Mouse (Mus musculus) midbrain, embryonic 13.5 days (tissue): ENCODE results near the gene Fbxl16. TPM values are rescaled to one million over a fixed set of nuclear protein-coding genes. Genes with fewer than 3 reads are reported as not detected.
A peak's percentile ranks its signal among the peaks of the same experiment; 100 is the strongest.

ENCODE experiments used
- ATAC-seq: fragments of 200-750 bp; cut with Nextera tagmentation; 2 replicates; pipeline ENCODE4 v1.8.0; 2017; ENCODE audit warnings: mild to moderate bottlenecking, moderate TSS enrichment, moderate library complexity
- H3K27ac ChIP-seq: fragments of 300-500 bp; sonication (generic); 2 replicates; pipeline ENCODE4 v1.5.1; 2015; ENCODE audit warnings: inconsistent platforms, mild to moderate bottlenecking, moderate library complexity
- H3K27me3 ChIP-seq: fragments of 300-500 bp; sonication (generic); 2 replicates; pipeline ENCODE4 v1.6.1; 2015; ENCODE audit warnings: mild to moderate bottlenecking, inconsistent platforms
- H3K36me3 ChIP-seq: fragments of 300-500 bp; sonication (generic); 2 replicates; pipeline ENCODE4 v1.6.1; 2015; ENCODE audit warnings: mild to moderate bottlenecking, inconsistent platforms
- H3K4me1 ChIP-seq: fragments of 300-500 bp; sonication (generic); replicated peaks from 2 replicates; pipeline ENCODE4 v1.6.1; 2015; ENCODE audit warnings: inconsistent platforms
- H3K4me2 ChIP-seq: fragments of 300-500 bp; sonication (generic); replicated peaks from 2 replicates; pipeline ENCODE4 v1.6.1; 2015; ENCODE audit warnings: moderate library complexity, mild to moderate bottlenecking, inconsistent platforms
- H3K4me3 ChIP-seq: fragments of 300-500 bp; sonication (generic); replicated peaks from 2 replicates; pipeline ENCODE4 v1.5.1; 2015; ENCODE audit warnings: mild to moderate bottlenecking, inconsistent platforms
- H3K9ac ChIP-seq: fragments of 300-500 bp; sonication (generic); replicated peaks from 2 replicates; pipeline ENCODE4 v1.6.1; 2015; ENCODE audit warnings: mild to moderate bottlenecking, inconsistent platforms
- H3K9me3 ChIP-seq: fragments of 300-500 bp; sonication (generic); 2 replicates; pipeline ENCODE4 v1.6.1; 2016; ENCODE audit warnings: mild to moderate bottlenecking, inconsistent platforms
- WGBS: fragments of 180-500 bp; shearing (Covaris S2); methylation state at CpG from one replicate; pipeline ENCODE4 v1.1.7; 2015; 5-methylcytosine and 5-hydroxymethylcytosine counted together
- polyA plus RNA-seq: library from polyadenylated mRNA; unstranded; fragments of >200 nt; fragmentation: Nextera tagmentation; extraction: Ambion mirVana; gene quantifications from 2 replicates; pipeline ENCODE4 v1.2.1, GENCODE M21; 2015

Gene Fbxl16
- polyA plus RNA-seq, 1 experiment from 2014 or later = 35.2 TPM

DNA sequence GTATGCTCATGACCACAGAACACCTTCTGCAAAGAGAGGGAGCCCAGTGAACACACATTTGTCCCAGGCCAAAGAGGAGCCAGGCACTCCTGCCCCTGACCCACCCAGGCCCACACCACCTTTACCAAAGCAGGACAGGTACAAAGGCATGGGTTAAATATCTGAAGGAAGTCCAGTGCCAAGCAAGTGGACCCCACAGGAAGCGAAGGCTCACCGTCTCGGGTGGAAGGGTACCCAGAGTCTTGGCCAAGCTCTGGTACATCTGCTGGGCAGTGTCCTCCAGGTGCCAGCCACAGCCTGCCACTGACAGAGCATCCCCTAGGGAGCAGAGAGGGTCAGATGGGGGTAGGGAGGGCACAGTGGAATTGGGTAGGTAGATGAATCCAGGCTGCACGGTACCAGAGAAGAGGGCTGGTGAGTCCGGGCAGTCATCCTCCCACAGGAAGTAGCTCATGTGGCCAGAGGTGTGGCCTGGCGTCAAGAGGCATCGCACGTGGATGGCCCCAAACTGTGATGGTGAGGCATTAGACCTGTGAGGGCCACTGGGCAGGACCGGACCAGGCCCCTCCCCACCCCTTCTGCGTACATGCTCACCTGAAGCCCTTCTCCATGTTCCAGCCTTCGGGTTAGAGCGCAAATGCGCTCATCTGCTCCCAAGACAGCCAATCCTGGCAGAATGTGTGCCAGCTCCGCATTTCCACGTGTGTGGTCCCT is 24.9 kb upstream of the Fbxl16 start:
- WGBS = 84% methylated on average over 15 of the region's 15 CpGs
- Histone ChIP-seq H3K9me3 (no peaks in the 10 kb centered on the region), H3K4me1 (peaks cover 26% of the 10 kb centered on the region), H3K27ac (no peak overlapping the region), H3K36me3 (peaks cover 63% of the 10 kb centered on the region), H3K4me2 (peak overlapping the region; percentile 82), H3K4me3 (peak overlapping the region; percentile 69), H3K9ac (peak overlapping the region; percentile 84), H3K27me3 (no peaks in the 10 kb centered on the region)
- ATAC-seq = no peak

DNA sequence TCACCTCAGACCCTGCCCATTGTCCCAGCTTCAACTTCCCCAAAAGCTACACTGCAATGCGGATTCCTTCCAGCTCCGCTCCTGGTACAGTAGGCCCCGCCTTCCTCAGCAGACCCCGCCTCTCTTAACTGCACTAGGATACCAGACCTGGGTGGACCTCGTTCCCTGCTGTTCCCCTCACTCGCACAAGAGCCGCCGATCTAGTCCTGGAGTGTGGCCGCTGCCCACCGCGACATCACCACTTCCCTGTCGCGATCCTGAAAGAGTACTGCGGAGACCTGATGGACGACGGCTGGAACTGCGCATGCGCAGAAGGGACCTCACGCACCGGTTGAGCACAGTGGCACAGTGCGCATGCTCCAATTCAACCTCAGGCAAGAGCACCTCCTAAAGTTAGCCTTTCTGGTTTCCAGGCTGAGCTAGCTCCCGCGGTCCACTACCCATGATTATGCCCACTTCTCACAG is 23.6 kb upstream of the Fbxl16 start, which contains the start of gene Haghl:
Gene Haghl (minus strand): TSS at position 393 of the 465 bp plus-strand sequence.
- Histone ChIP-seq H3K4me1 (peaks cover 26% of the 10 kb centered on the region), H3K36me3 (peaks cover 64% of the 10 kb centered on the region), H3K27me3 (no peaks in the 10 kb centered on the region), H3K4me3 (peak within 1 kb of the TSS; percentile 69), H3K9me3 (no peaks in the 10 kb centered on the region), H3K4me2 (peak within 1 kb of the TSS; percentile 82), H3K27ac (peak within 1 kb of the TSS; percentile 77), H3K9ac (peak within 1 kb of the TSS; percentile 84)
- ATAC-seq = peak; percentile 87
- under 1% methylated on average over 23 of the region's 23 CpGs for WGBS

GRCm38 (mm10) chr17:25786280-25786679 is 22.6 kb upstream of the Fbxl16 start, which contains the start of gene Ccdc78:
Gene Ccdc78 (plus strand): TSS chr17:25786580.
- Histone ChIP-seq H3K27ac (peak within 1 kb of the TSS; percentile 77), H3K4me1 (peaks cover 36% of the 10 kb centered on the region), H3K9ac (peak within 1 kb of the TSS; percentile 84), H3K9me3 (no peaks in the 10 kb centered on the region), H3K4me2 (peak within 1 kb of the TSS; percentile 82), H3K36me3 (peaks cover 54% of the 10 kb centered on the region), H3K4me3 (peak within 1 kb of the TSS; percentile 69), H3K27me3 (no peaks in the 10 kb centered on the region)
- ATAC-seq = no peak
- 88% methylated on average over 3 of the region's 3 CpGs for WGBS

GRCm38 (mm10) chr17:25786781-25787504 is 21.9 kb upstream of the Fbxl16 start:
- WGBS = 89% methylated on average over 9 of the region's 9 CpGs
- no peak overlapping the region for H3K4me2 ChIP-seq
- H3K9ac ChIP-seq = no peak overlapping the region
- no peaks in the 10 kb centered on the region for H3K27me3 ChIP-seq
- ATAC-seq = no peak
- H3K36me3 ChIP-seq = peaks cover 48% of the 10 kb centered on the region
- no peaks in the 10 kb centered on the region for H3K9me3 ChIP-seq
- no peak overlapping the region for H3K4me3 ChIP-seq
- peaks cover 40% of the 10 kb centered on the region for H3K4me1 ChIP-seq
- no peak overlapping the region for H3K27ac ChIP-seq

- Histone ChIP-seq H3K9me3 (no peaks in the 10 kb centered on the region), H3K9ac (peak overlapping the region; percentile 81), H3K27ac (peak overlapping the region; percentile 91), H3K4me1 (peaks cover 53% of the 10 kb centered on the region), H3K4me3 (peak overlapping the region; percentile 79), H3K27me3 (no peaks in the 10 kb centered on the region), H3K36me3 (peaks cover 25% of the 10 kb centered on the region), H3K4me2 (peak overlapping the region; percentile 72)
- 30% methylated on average over 19 of the region's 19 CpGs for WGBS
- no peak for ATAC-seq
These were observed 17.5 kb upstream of the Fbxl16 start for GRCm38 (mm10) chr17:25791320-25791842.

- peak overlapping the region; percentile 81 for H3K9ac ChIP-seq
- peak overlapping the region; percentile 72 for H3K4me2 ChIP-seq
- WGBS = under 1% methylated on average over 45 of the region's 45 CpGs
- H3K9me3 ChIP-seq = no peaks in the 10 kb centered on the region
- peak overlapping the region; percentile 79 for H3K4me3 ChIP-seq
- peak; percentile 73 for ATAC-seq
- H3K27ac ChIP-seq = peak overlapping the region; percentile 91
- H3K4me1 ChIP-seq = peaks cover 58% of the 10 kb centered on the region
- H3K27me3 ChIP-seq = no peaks in the 10 kb centered on the region
- H3K36me3 ChIP-seq = peaks cover 24% of the 10 kb centered on the region
These were observed 16.9 kb upstream of the Fbxl16 start for GRCm38 (mm10) chr17:25791843-25792527.

- 1% methylated on average over 14 of the region's 14 CpGs for WGBS
- H3K27ac ChIP-seq = peak within 1 kb of the TSS; percentile 91
- no peaks in the 10 kb centered on the region for H3K9me3 ChIP-seq
- ATAC-seq = peak; percentile 53
- H3K4me3 ChIP-seq = peak within 1 kb of the TSS; percentile 79
- H3K4me1 ChIP-seq = peaks cover 61% of the 10 kb centered on the region
- H3K27me3 ChIP-seq = no peaks in the 10 kb centered on the region
- peak within 1 kb of the TSS; percentile 82 for H3K4me2 ChIP-seq
- H3K36me3 ChIP-seq = peaks cover 18% of the 10 kb centered on the region
- H3K9ac ChIP-seq = peak within 1 kb of the TSS; percentile 81
These were observed 16.3 kb upstream of the Fbxl16 start, which contains the start of gene Fam173a for GRCm38 (mm10) chr17:25792615-25793014. Gene Fam173a (minus strand): TSS chr17:25792901.

DNA sequence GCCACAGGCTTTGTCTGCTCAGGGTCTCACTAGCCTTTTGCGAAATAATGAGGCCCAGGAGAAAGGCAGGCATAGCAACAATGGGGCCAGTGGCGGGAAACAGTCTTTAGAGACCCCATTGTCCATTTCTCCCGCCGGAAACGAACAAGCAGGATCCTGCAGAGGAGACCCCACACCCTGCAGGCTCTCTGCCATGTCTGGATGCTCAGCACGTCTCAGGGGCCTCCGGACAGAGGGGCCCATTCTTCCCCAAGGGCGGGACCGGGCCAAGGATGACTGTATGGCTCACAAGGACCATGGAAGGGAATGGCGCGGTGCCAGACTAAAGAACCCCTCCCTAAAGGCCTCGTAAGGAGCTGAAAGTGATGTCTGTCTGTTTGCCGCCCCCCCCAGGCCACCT is 14.7 kb upstream of the Fbxl16 start:
- H3K27ac ChIP-seq = peak overlapping the region; percentile 91; the same call in 1 of the 2 replicates
- ATAC-seq = no peak
- peaks cover 8% of the 10 kb centered on the region; the same call in 1 of the 2 replicates for H3K36me3 ChIP-seq
- peak overlapping the region; percentile 71 for H3K9ac ChIP-seq
- peak overlapping the region; percentile 64 for H3K4me3 ChIP-seq
- peaks cover 61% of the 10 kb centered on the region for H3K4me1 ChIP-seq
- peak overlapping the region; percentile 82 for H3K4me2 ChIP-seq
- H3K9me3 ChIP-seq = no peaks in the 10 kb centered on the region
- H3K27me3 ChIP-seq = no peaks in the 10 kb centered on the region
- 16% methylated on average over 13 of the region's 13 CpGs for WGBS

- no peak for ATAC-seq
- Histone ChIP-seq H3K36me3 (no peaks in the 10 kb centered on the region), H3K4me1 (peaks cover 61% of the 10 kb centered on the region), H3K4me2 (peak overlapping the region; percentile 82), H3K9me3 (no peaks in the 10 kb centered on the region), H3K9ac (peak overlapping the region; percentile 71), H3K4me3 (peak overlapping the region; percentile 64), H3K27me3 (no peaks in the 10 kb centered on the region), H3K27ac (peak overlapping the region; percentile 91)
- WGBS = 39% methylated on average over 17 of the region's 17 CpGs
These were observed 13.9 kb upstream of the Fbxl16 start for GRCm38 (mm10) chr17:25794998-25795397.

GRCm38 (mm10) chr17:25795609-25796092 is 13.2 kb upstream of the Fbxl16 start, which contains the start of gene AC134908.4:
Gene AC134908.4 (minus strand): TSS chr17:25795659.
- no peaks in the 10 kb centered on the region for H3K9me3 ChIP-seq
- peak within 1 kb of the TSS; percentile 91 for H3K27ac ChIP-seq
- peak within 1 kb of the TSS; percentile 82 for H3K4me2 ChIP-seq
- H3K27me3 ChIP-seq = no peaks in the 10 kb centered on the region
- peaks cover 57% of the 10 kb centered on the region for H3K4me1 ChIP-seq
- WGBS = 0% methylated on average over 6 of the region's 6 CpGs
- peak within 1 kb of the TSS; percentile 71 for H3K9ac ChIP-seq
- H3K4me3 ChIP-seq = peak within 1 kb of the TSS; percentile 64
- no peak for ATAC-seq
- H3K36me3 ChIP-seq = no peaks in the 10 kb centered on the region

DNA sequence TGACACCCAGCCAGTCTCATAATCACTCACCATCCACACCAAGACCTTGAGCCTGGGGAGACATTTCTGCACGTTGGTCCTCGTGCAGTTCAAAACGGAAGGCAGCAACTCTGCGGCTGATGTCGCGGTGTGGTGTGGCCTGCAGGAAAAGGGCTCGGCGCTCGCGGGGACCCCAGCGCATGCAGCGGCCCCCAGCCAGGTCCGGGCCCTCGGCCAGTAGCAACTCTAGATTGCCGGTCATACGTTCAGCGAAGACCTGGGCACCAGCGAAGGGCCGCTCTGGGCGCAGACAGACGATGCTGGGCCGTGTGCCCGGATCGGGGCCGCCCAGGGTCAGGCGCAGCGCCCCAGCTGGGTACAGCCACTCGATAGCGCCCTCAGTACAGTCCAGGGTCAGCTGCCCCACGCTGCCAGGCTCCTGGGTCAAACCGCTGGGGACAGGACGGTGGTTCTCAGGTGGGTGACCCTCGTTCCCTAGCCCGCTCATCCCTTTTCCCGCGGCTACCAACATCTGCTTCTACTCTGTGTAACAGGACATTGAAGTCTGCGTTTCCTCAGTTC is 12.6 kb upstream of the Fbxl16 start:
- ATAC-seq = no peak
- WGBS = under 1% methylated on average over 36 of the region's 37 CpGs
- H3K9ac ChIP-seq = peak overlapping the region; percentile 71
- peak overlapping the region; percentile 60; the same call in 1 of the 2 replicates for H3K27ac ChIP-seq
- no peaks in the 10 kb centered on the region for H3K36me3 ChIP-seq
- H3K4me2 ChIP-seq = peak overlapping the region; percentile 82
- peak overlapping the region; percentile 64 for H3K4me3 ChIP-seq
- H3K9me3 ChIP-seq = no peaks in the 10 kb centered on the region
- H3K4me1 ChIP-seq = peaks cover 53% of the 10 kb centered on the region
- no peaks in the 10 kb centered on the region for H3K27me3 ChIP-seq
